In the genomic region with DNA sequence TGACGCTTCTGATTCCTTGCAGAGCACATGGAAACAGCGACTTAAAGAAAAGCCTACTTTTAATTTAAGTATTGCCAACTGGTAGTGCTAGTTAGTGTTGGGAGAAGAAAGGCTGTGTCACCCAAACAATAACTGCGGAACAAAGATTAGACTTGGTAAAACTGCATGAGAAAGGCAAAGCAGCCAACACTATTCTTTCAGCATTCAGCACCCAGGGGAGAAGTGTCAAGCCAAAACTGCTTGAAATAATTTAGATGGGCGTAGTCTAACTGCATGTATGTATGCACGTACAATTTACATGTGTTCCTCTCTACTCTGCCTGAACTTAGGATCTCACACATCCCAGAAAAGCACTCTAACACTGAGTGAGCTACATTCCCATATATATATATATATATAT, we compare ENCODE assay signal across 27 mouse cellular contexts. TPM values are rescaled to one million over a fixed set of nuclear protein-coding genes. Genes with fewer than 3 reads are reported as not detected.
A peak's percentile ranks its signal among the peaks of the same experiment; 100 is the strongest.
DNase-seq lines count a peak whose midpoint lies in the region; ATAC-seq lines count a peak whose summit lies in the region.
"Had no signal": no experiment of that assay in that cellular context is flagged by ENCODE, and none has a peak within 500 bp of the region (broad histone marks: within the 10 kb centered on the region; RNA-seq: fewer than 3 reads in every experiment).

No protein-coding gene starts in this region.

- peak overlapping the region; percentile 44; the same call in 1 of the 2 replicates for H3K27ac ChIP-seq in limb, embryonic 13.5 days
- H3K27ac ChIP-seq in limb, embryonic 10.5 days: no peak overlapping the region
- H3K27ac ChIP-seq: embryonic facial prominence, embryonic 13.5 days; embryonic facial prominence, embryonic 15.5 days; forebrain, embryonic 10.5 days; forebrain, embryonic 12.5 days had no signal

- H3K4me1 ChIP-seq in limb, embryonic 13.5 days: peaks cover 18% of the 10 kb centered on the region
- peaks cover 12% of the 10 kb centered on the region for H3K4me1 ChIP-seq in limb, embryonic 10.5 days
- H3K4me1 ChIP-seq in megakaryocyte, embryonic 14.5 days: peaks cover 60% of the 10 kb centered on the region

- no peak for ATAC-seq in limb, embryonic 13.5 days (ENCODE audit: low FRiP score, low read depth)
- ATAC-seq in megakaryocyte, adult 5-6 weeks (ENCODE audit: poor library complexity, severe bottlenecking): no peak
- ATAC-seq: forebrain, embryonic 14.5 days; forebrain, embryonic 16.5 days; Patski had no signal

- H3K9me3 ChIP-seq in limb, embryonic 13.5 days: no peaks in the 10 kb centered on the region
- no peaks in the 10 kb centered on the region for H3K9me3 ChIP-seq in limb, embryonic 10.5 days (replicated peaks)
- H3K9me3 ChIP-seq in megakaryocyte, embryonic 14.5 days: no peaks in the 10 kb centered on the region
- H3K9me3 ChIP-seq: embryonic facial prominence, embryonic 13.5 days; embryonic facial prominence, embryonic 15.5 days; forebrain, embryonic 12.5 days; G1E had no signal

- peaks cover 22% of the 10 kb centered on the region for H3K27me3 ChIP-seq in limb, embryonic 13.5 days
- peaks cover 41% of the 10 kb centered on the region for H3K27me3 ChIP-seq in limb, embryonic 10.5 days (ENCODE audit: low read depth, poor library complexity, severe bottlenecking)
- peaks cover 6% of the 10 kb centered on the region for H3K27me3 ChIP-seq in megakaryocyte, embryonic 14.5 days (replicated peaks)
- H3K27me3 ChIP-seq: embryonic facial prominence, embryonic 15.5 days; Patski had no signal

- no peak overlapping the region for H3K9ac ChIP-seq in limb, embryonic 13.5 days
- H3K9ac ChIP-seq: embryonic facial prominence, embryonic 13.5 days; embryonic facial prominence, embryonic 15.5 days; forebrain, embryonic 12.5 days had no signal

- 74% methylated on average over 5 of the region's 5 CpGs for WGBS in limb, embryonic 13.5 days
- 83% methylated on average over 5 of the region's 5 CpGs for WGBS in limb, embryonic 10.5 days

- H3K4me2 ChIP-seq in limb, embryonic 13.5 days (replicated peaks): no peak overlapping the region
- H3K4me2 ChIP-seq: embryonic facial prominence, embryonic 13.5 days; embryonic facial prominence, embryonic 15.5 days; forebrain, embryonic 12.5 days had no signal

- H3K4me3 ChIP-seq in limb, embryonic 13.5 days: no peak overlapping the region
- H3K4me3 ChIP-seq in limb, embryonic 10.5 days: no peak overlapping the region
- H3K4me3 ChIP-seq in megakaryocyte, embryonic 14.5 days (replicated peaks): peak overlapping the region; percentile 14
- H3K4me3 ChIP-seq: embryonic facial prominence, embryonic 13.5 days; embryonic facial prominence, embryonic 15.5 days; erythroblast, embryonic 14.5 days; forebrain, embryonic 10.5 days; forebrain, embryonic 12.5 days had no signal

- peak; percentile 7 for DNase-seq in cerebellum, adult 9-10 months
- DNase-seq in cerebellum, postnatal 14 days: no peak
- no peak for DNase-seq in limb, embryonic 10.5 days (ENCODE audit: low spot score)
- peak; percentile 39 for DNase-seq in ES-CJ7 (ENCODE audit: low read depth, low spot score)
- DNase-seq in B cell, adult 2 months: no peak
- DNase-seq: adrenal gland, adult 2 months; adrenal gland, postnatal 10 days; adrenal gland, postnatal 25 days; cerebellum, adult 11 months; cerebellum, adult 18-20 months; cerebellum, adult 8-10 months; cerebellum, postnatal 10 days; cerebellum, postnatal 36 days; embryo, embryonic 11 days had no signal

- peaks cover 15% of the 10 kb centered on the region for H3K36me3 ChIP-seq in limb, embryonic 13.5 days
- H3K36me3 ChIP-seq in limb, embryonic 10.5 days: peaks cover 4% of the 10 kb centered on the region; the same call in 1 of the 2 replicates
- H3K36me3 ChIP-seq in megakaryocyte, embryonic 14.5 days (replicated peaks; ENCODE audit: low read length): peaks cover 46% of the 10 kb centered on the region
- H3K36me3 ChIP-seq: embryonic facial prominence, embryonic 15.5 days; forebrain, embryonic 10.5 days; forebrain, embryonic 12.5 days; G1E had no signal

RNA-seq across cellular contexts. Expression of a gene that starts 4.2 kb away (rescaled TPM):
- polyA plus RNA-seq in limb, embryonic 13.5 days (2015; fragmentation: Nextera tagmentation; extraction: Ambion mirVana): 4.6 and 4.9 TPM in 2 replicates
- 1.2 and 2.0 TPM in 2 replicates for polyA plus RNA-seq in limb, embryonic 10.5 days (2016; fragmentation: Nextera tagmentation; extraction: Ambion mirVana)
- polyA plus RNA-seq in megakaryocyte, embryonic 14.5 days (2012; ENCODE audit: insufficient read depth, low replicate concordance): 1.6 and 5.1 TPM in 2 replicates
- 2.6 and 3.0 TPM in 2 replicates for total RNA-seq in megakaryocyte, adult 5-6 weeks (2015)
- total RNA-seq in megakaryocyte, adult 5-6 weeks (2017): 4.1 and 5.2 TPM in 2 replicates

RNA-seq across cellular contexts. Expression of a gene that starts 10.3 kb away (rescaled TPM):
- 70.9 and 74.3 TPM in 2 replicates for polyA plus RNA-seq in limb, embryonic 13.5 days (2015; fragmentation: Nextera tagmentation; extraction: Ambion mirVana)
- 23.5 and 32.3 TPM in 2 replicates for polyA plus RNA-seq in limb, embryonic 10.5 days (2016; fragmentation: Nextera tagmentation; extraction: Ambion mirVana)
- 634 and 2,176 TPM in 2 replicates for polyA plus RNA-seq in megakaryocyte, embryonic 14.5 days (2012; ENCODE audit: insufficient read depth, low replicate concordance)
- total RNA-seq in megakaryocyte, adult 5-6 weeks (2015): not detected in 2 replicates
- not detected in 2 replicates for total RNA-seq in megakaryocyte, adult 5-6 weeks (2017)

RNA-seq across cellular contexts. Expression of a gene that starts 17.5 kb away (rescaled TPM):
- polyA plus RNA-seq in limb, embryonic 13.5 days (2015; fragmentation: Nextera tagmentation; extraction: Ambion mirVana): 59.1 and 64.4 TPM in 2 replicates
- polyA plus RNA-seq in limb, embryonic 10.5 days (2016; fragmentation: Nextera tagmentation; extraction: Ambion mirVana): 61.7 and 75.9 TPM in 2 replicates
- 56.6 and 193 TPM in 2 replicates for polyA plus RNA-seq in megakaryocyte, embryonic 14.5 days (2012; ENCODE audit: insufficient read depth, low replicate concordance)
- 34.2 and 48.8 TPM in 2 replicates for total RNA-seq in megakaryocyte, adult 5-6 weeks (2015)
- 35.2 TPM in 2 replicates for total RNA-seq in megakaryocyte, adult 5-6 weeks (2017)

RNA-seq across cellular contexts. Expression of a gene that starts 35.1 kb away (rescaled TPM):
- 2.0 and 2.3 TPM in 2 replicates for polyA plus RNA-seq in limb, embryonic 13.5 days (2015; fragmentation: Nextera tagmentation; extraction: Ambion mirVana)
- polyA plus RNA-seq in limb, embryonic 10.5 days (2016; fragmentation: Nextera tagmentation; extraction: Ambion mirVana): 0.79 and 1.2 TPM in 2 replicates
- polyA plus RNA-seq in megakaryocyte, embryonic 14.5 days (2012; ENCODE audit: insufficient read depth, low replicate concordance): not detected in 2 replicates
- total RNA-seq in megakaryocyte, adult 5-6 weeks (2015): not detected in 2 replicates
- total RNA-seq in megakaryocyte, adult 5-6 weeks (2017): not detected in 2 replicates
- total RNA-seq: common myeloid progenitor, adult 5-6 weeks had no signal
- polyA plus RNA-seq: erythroblast, embryonic 14.5 days; G1E had no signal

Comparison
In these comparisons a context has a peak if more than half of its experiments do, and no peak if none do; other contexts are left out.
1. DNase-seq: peak in cerebellum, adult 9-10 months (single experiment) and ES-CJ7 (single experiment); none in cerebellum, postnatal 14 days (0 of 2), limb, embryonic 10.5 days (single experiment) and B cell, adult 2 months (0 of 2).